Mouse (Mus musculus): ENCODE data around the gene Ager.

The Ager gene

GRCm38 (mm10) chr17:34597566-34598095 lies at the start of gene Ager:
Gene Ager (plus strand): TSS chr17:34597862.
- DNase-seq (ENCODE audit: low read depth, low spot score) = no peak

DNA sequence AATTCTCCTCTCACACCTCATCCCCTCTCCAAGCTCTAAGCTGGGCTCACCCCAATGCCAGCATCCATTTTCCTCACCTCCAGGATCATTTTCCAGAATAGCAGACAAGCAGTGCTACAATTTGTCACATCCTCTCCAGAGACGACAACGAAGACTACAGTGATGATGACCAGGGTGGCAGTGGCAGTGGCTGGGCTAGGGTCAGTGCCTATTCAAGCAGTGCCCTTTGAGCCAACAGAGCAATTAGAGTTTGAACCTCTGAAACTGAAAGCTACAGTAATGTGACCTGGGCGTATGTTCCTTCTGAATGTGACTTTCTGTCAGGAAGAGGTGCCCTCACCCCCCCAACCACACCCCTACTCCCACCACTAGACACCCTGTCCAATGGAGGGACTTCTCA lies 48.5 kb upstream of the Ager start:
- no peak for DNase-seq (ENCODE audit: low read depth, low spot score)

DNA sequence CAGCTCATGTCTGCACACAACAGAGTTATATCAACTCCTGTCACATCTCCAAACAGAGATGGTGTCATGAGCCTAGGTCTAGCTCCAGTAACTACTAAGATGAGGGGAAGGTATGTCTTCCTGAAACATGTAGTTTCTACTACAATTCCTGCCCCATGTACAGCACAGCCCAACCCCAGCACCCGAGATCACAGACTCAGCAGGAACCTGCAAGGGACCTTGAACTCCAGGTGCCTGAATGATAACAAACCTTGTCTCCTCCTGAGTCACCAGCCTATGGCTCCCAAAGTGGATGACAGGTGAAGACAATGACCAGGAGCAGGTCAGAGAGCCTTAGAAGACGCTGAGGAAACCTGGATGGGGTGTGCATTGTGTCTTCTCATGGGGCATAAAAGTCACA lies 47.8 kb upstream of the Ager start:
- no peak for DNase-seq (ENCODE audit: low read depth, low spot score)

DNA sequence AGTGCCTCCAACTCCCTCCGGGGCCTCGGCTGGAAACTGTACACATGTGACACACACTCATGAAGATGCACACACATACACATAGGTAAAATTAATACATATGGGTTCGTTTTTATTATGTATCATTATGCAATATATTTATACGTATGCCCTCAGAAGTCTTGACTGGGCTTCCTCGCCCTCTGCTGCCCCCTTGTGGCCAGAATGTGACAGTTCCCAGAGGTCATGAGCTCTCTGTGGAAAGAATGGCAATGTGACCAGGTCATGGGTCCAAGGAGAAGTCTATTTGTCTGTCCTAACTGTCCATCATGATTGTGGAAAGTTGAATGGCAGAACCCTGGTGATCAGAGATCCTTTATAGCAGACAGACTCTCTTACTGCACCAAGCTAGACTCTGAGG lies 42.2 kb upstream of the Ager start:
- DNase-seq (ENCODE audit: low read depth, low spot score) = peak; percentile 59

DNA sequence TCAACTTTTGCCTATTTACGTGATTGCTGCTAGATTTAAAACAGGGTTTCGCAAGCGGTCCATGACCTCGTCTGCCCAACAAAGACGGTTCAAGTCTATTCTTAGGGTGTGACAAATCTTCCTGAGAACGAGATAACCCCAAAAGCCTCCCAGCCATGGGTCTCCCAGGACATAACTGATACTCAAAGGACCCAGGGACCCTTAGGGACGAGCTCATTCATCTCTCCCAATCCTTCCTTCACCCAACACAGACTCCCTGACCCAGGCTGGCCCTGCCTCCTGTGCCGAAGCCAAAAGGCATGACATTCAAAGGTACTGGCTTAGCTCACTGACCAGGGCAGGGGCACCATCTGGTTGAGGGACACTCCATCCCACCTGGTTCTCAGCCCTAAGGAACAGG lies 41.3 kb upstream of the Ager start:
- DNase-seq (ENCODE audit: low read depth, low spot score) = no peak

DNA sequence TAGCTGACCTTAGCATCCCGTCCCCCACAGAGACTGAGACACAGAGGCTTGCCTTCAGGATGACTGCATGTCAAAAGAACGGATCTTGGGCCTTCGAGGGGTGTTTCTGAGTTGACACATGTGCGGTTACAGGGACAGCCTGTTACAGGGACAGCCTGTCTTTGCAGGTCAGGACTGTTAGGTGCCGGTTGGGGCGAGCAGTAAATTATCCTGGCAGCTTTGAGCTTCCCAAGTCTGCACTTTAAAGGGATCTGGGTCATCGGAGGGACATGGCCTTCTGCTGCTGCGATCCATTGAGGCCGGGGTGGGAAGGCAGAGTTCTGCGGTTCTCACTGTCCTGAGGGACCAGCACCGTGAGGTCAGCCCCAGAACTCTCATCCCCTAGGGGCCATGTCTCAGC lies 40.3 kb upstream of the Ager start:
- no peak for DNase-seq (ENCODE audit: low read depth, low spot score)

GRCm38 (mm10) chr17:34559116-34559515 lies 38.5 kb upstream of the Ager start:
- DNase-seq (ENCODE audit: low read depth, low spot score) = no peak

- no peak for DNase-seq (ENCODE audit: low read depth, low spot score)
These were observed 37.8 kb upstream of the Ager start for GRCm38 (mm10) chr17:34559895-34560294.

DNA sequence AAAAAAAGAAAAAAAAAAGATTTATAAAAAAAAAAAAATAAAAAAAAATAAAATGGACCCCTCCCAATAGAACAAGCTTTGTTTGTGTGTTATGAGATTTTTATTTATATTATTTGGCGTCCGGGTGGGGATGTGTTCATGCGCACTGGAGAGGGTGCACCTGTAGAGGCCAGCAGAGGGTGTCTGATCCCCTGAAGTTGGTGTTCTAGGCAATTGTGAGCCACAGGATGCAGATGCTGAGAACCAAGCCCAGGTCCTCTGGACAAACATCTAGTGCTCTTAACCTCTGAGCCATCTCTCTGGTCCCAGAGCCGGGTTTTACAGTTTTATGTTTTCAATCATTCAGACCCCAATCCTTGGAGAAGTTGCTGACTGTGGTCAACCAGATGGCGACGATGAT lies 37.2 kb upstream of the Ager start:
- no peak for DNase-seq (ENCODE audit: low read depth, low spot score)

DNA sequence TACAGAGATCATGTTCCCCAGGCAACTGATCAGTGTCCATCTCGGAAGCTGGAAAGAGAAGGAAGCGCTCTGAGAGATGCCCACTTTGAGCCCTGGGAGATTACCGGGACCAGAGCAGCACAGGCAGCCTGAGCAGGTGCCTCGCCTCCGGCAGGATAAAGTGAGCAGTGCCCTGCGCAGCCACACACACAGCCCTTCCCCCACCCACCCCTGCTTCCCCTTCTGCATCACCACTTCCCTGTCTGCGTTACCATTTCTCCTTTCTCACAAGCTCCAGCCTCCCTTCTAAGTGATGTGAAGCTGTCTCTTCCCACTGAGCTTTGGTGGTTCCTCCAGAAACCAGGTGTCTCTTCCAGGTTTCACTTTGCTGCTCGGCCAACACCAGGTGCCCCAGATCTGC lies 36.5 kb upstream of the Ager start:
- DNase-seq (ENCODE audit: low read depth, low spot score) = no peak

DNA sequence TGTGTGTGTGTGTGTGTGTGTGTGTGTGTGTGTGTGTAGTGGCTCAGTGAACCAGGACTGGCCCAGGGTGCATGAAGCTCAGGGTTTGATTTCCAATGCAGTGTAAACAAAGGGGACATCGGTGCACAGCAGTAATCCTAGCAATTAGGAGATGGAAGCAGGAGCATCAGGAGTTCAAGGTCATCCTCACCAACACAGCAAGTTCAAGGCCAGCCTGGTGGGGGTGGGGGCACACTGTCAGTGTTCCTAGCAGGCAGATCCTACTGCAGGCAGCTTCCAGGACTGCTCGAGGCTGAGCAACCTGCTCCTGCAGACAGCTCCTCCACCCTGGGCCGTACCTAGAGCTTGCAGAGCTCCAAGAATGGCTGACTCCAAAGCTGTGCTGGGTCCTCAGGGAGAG lies 35.1 kb upstream of the Ager start:
- no peak for DNase-seq (ENCODE audit: low read depth, low spot score)

DNA sequence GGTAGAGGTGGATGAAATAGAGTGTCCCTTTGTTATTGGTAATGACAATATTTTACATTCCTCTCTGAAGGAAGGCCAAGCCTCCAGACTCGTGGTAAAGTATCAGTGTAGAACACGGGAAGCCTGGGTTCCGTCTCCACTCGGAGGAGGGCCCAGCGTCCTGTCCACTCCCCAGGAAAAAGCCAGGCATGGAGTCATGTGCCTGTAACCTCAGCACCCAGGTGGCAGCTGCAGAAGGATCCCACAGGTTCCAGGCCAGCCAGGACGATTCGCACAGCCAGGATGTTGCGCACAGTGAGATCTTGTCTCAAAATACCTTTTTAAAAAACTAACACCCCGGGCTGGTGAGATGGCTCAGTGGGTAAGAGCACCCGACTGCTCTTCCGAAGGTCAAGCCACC lies 34.3 kb upstream of the Ager start:
- DNase-seq (ENCODE audit: low read depth, low spot score) = no peak

GRCm38 (mm10) chr17:34564003-34564421 lies 33.6 kb upstream of the Ager start, which contains the start of gene Notch4:
Gene Notch4 (plus strand): TSS chr17:34564268.
- no peak for DNase-seq (ENCODE audit: low read depth, low spot score)

DNA sequence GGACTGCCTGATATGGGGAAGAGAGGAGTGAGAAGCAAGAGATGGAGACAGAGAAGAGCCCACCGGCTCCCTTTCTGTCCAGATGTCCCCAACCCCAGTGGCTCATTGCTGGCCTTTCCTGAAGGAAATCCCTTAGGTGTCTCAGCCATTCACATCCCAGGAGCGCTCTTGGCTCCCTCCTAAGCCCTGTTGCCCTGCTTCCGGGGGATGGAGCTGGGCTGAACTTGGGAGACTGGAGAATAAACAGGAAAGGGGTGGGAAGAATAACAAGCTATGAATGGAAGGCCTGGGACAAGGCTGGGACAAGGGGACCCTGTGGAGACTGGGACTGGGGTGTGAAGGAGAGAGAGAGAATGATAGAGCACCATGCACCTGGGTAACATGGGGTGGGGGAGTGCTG lies 32.9 kb upstream of the Ager start:
- no peak for DNase-seq (ENCODE audit: low read depth, low spot score)

DNA sequence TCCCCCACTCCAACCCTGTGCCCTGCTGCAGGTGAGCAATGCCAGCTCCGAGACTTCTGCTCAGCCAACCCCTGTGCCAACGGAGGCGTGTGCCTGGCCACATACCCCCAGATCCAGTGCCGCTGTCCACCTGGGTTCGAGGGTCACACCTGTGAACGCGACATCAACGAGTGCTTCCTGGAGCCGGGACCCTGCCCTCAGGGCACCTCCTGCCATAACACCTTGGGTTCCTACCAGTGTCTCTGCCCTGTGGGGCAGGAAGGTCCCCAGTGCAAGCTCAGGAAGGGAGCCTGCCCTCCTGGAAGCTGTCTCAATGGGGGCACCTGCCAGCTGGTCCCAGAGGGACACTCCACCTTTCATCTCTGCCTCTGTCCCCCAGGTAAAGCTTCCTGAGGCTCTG lies 30.4 kb upstream of the Ager start:
- DNase-seq (ENCODE audit: low read depth, low spot score) = no peak

DNA sequence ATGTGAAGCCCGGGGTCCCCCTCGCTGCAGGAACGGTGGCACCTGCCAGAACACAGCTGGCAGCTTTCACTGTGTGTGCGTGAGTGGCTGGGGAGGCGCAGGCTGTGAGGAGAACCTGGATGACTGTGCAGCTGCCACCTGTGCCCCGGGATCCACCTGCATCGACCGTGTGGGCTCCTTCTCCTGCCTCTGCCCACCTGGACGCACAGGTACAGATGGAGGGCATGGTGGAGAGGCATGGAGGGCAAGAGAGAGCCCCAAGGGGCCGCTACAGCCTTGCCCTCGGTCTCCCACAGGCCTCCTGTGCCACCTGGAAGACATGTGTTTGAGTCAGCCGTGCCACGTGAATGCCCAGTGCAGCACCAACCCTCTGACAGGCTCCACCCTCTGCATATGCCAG lies 29.2 kb upstream of the Ager start:
- DNase-seq (ENCODE audit: low read depth, low spot score) = no peak

DNA sequence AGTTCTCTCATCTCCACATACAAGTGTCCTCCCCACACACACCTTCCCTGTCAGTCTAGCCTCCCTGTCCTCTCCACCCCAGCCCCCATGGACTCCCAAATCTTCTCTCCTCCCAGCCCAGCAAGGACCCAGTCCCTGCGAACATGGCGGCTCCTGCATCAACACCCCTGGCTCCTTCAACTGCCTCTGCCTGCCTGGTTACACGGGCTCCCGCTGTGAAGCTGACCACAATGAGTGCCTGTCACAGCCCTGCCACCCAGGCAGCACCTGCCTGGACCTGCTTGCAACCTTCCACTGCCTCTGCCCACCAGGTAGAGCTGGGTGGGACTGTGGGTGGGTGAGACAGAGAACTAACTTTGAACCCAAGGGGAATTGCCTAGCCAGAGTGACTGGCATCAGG lies 27.7 kb upstream of the Ager start:
- no peak for DNase-seq (ENCODE audit: low read depth, low spot score)

- DNase-seq (ENCODE audit: low read depth, low spot score) = no peak
These were observed 25.8 kb upstream of the Ager start for GRCm38 (mm10) chr17:34571875-34572274.

DNA sequence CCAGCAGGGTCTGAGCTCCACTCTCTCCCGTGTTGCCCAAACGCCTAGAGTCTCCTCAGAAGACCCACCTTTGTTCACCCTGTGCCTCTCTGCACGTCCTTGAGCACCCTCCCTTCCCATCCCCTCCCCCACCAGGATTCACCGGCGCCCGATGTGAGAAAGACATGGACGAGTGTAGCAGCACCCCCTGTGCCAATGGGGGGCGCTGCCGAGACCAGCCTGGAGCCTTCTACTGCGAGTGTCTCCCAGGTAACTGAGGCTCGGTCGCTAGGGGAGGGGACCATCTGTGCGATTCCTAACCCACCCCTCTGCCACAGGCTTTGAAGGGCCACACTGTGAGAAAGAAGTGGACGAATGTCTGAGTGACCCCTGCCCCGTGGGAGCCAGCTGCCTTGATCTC lies 25.3 kb upstream of the Ager start:
- no peak for DNase-seq (ENCODE audit: low read depth, low spot score)

- no peak for DNase-seq (ENCODE audit: low read depth, low spot score)
These were observed 21.1 kb upstream of the Ager start for GRCm38 (mm10) chr17:34576577-34576976.

GRCm38 (mm10) chr17:34578070-34578469 lies 19.6 kb upstream of the Ager start:
- no peak for DNase-seq (ENCODE audit: low read depth, low spot score)

GRCm38 (mm10) chr17:34582528-34582927 lies 15.1 kb upstream of the Ager start:
- DNase-seq (ENCODE audit: low read depth, low spot score) = no peak

DNA sequence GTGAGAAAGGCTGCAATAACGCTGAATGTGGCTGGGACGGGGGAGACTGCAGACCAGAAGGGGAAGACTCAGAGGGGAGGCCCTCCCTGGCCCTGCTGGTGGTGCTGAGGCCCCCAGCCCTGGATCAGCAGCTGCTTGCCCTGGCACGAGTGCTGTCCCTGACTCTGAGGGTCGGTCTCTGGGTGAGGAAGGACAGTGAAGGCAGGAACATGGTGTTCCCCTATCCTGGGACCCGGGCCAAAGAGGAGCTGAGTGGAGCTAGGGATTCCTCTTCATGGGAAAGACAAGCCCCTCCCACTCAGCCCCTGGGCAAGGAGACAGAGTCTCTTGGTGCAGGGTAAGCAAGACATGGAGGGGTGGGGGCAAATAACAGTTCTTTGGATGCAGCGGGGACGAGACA lies 14.3 kb upstream of the Ager start:
- DNase-seq (ENCODE audit: low read depth, low spot score) = no peak

DNA sequence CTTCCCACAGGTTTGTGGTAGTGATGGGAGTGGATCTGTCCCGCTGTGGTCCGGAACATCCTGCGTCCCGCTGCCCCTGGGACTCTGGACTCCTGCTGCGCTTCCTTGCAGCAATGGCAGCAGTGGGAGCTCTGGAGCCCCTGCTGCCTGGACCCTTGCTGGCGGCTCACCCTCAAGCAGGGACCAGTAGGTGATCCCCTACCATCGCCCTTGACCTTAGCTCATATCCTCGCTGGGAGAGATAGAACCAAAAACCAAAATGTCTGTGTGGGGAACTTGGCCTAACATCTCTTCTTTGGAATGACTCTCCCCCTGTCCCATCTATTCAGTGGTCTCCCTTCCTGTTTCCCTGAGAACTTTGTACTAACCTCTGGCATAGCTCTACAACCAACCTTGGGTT lies 13.8 kb upstream of the Ager start:
- DNase-seq (ENCODE audit: low read depth, low spot score) = no peak

DNA sequence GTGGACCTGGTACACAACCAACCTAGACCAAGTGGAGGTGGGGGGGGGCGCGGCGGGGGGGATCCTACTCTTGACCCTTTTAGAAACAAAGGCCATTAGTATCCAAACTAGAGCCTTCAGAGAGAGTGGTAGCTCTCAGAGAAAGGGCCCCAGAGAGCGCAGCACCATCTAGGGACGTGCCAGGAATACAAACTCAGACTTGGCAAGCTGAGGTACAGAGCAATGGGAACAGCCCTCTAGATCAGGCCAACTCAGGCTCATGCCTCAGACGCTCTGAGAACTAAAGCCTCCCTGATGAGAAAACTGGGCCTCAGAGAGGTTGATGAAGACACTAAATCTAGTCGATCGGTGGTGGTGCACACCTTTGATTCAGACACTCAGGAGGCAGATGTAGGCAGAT lies 12.5 kb upstream of the Ager start:
- DNase-seq (ENCODE audit: low read depth, low spot score) = no peak
